Mouse (Mus musculus) heart, postnatal 0 days (tissue): Measurements from ENCODE around the gene Ctrc.

Experiments
- CTCF ChIP-seq: IDR thresholded peaks from 2 replicates; pipeline ENCODE4 v1.5.1; 2016; ENCODE audit warnings: antibody characterized with exemption, control low read depth, low read depth
- EP300 ChIP-seq: IDR thresholded peaks from 2 replicates; pipeline ENCODE4 v1.6.1; 2016; ENCODE audit warnings: antibody characterized with exemption, low read depth

DNA sequence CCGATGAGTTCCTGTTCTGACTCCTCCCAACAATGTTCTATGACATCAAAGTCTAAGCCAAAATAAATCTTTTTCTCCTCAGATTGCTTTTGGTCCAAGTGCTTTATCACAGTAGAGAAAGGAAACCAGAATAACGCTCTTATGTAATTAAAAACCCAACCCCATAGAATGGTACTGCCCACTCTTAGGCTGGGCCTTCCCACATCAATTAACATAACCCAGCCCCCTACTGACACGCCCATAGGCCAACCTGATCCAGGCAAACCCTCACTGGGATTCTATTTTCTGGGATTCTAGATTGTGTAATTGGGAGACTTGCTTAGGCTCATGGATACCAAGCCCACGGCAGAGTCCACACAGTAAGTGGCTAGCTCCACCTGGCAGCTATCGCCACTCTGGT lies 18.8 kb upstream of the Ctrc start:
- TF ChIP-seq CTCF (no peak), EP300 (no peak)
